Mouse (Mus musculus) megakaryocyte progenitor cell, adult 5-6 weeks (primary cell): ENCODE measurements at regions not wholly inside any gene's neighbourhood (a gene's known extent, or its start where the extent isn't known, plus 50 kb on each side); places are given as distances from the start of the nearest gene placed in this dataset.

Experiments used
- ATAC-seq: replicated peaks from 2 replicates; pipeline ENCODE4 v1.8.0; 2016; ENCODE audit warnings: mild to moderate bottlenecking, moderate TSS enrichment, inconsistent platforms; ENCODE audit not compliant: poor library complexity

DNA sequence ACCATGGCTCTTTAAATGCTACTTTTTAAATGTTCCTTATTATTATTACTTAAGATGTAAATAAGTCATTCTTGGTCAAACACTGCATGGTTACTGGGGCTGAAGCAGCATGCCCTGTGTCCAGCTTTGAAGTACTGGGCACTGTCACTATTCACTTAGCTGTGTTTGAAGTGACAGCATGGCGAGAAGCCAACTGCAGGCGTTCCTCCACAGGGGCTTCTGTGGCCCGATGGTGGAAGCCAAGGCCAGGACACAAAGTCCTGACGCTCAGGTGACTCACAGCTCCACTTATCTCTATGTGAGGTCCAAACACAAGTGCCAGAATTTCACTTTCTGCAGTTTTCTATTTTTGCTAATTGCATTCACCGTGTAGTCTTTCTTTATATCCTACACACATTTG is 65.3 kb downstream of the Cdca7 start:
- no peak for ATAC-seq

DNA sequence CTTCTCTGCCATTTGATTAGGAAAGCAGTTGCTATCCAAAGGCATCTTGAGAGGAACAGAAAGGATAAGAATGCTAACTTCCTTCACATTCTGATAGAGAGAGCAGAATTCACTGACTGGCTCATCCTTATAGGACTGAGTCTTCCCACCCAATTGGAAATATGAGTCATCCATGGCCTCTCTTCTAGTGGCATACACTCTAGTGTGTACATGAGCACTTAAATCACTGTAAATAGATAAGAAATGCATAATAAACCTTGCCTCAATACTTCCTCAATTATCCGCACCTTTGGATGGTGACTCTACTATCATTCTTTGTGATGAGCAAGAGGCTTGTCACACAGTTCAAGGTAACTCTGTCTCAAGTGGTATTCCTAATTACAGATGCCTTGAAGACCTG is 69.5 kb downstream of the Cdca7 start:
- no peak for ATAC-seq

- no peak for ATAC-seq
These were observed 70.5 kb downstream of the Cdca7 start for GRCm38 (mm10) chr2:72546476-72546875.

DNA sequence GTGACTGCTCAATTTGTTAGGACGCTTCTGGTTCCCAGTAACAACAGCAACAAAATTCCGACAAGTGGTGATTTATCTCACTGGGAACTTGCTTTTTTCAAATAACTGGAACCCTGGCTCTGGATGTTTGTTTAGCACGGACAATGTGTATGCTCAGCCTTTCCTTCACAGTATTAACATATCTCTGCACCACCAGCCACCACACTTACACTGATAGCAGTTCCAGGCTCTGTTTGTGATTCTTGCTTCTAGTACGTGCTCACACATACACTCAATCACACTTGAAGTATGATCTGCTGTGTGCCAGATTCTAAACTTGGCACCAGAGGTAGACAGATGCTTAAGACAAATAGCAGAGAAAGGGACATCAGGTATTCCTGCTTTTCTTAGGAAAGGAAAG is 71.0 kb downstream of the Cdca7 start:
- no peak for ATAC-seq

DNA sequence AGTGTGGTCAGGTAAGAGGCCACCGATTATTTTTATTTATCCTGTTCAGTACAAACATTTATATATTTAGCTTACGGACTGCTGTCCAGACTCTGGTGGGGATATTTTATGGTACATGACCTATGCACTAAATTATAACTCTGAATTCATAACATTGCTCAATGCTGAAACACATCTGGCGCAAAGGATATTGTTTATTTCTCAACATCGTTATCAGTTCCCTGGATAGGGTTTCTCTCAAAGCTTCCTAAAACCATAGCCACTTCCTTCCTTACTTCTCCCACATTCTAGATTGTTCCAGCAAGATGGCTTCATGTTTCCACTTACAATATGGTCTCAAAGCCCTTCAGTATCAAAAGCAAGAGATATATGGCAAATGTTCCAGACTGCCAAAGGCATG is 75.3 kb downstream of the Cdca7 start:
- 0 out of 2 replicates have a peak, but pooled peaks have one; percentile 46 for ATAC-seq

GRCm38 (mm10) chr2:72554603-72555002 is 78.6 kb downstream of the Cdca7 start:
- ATAC-seq: no peak

DNA sequence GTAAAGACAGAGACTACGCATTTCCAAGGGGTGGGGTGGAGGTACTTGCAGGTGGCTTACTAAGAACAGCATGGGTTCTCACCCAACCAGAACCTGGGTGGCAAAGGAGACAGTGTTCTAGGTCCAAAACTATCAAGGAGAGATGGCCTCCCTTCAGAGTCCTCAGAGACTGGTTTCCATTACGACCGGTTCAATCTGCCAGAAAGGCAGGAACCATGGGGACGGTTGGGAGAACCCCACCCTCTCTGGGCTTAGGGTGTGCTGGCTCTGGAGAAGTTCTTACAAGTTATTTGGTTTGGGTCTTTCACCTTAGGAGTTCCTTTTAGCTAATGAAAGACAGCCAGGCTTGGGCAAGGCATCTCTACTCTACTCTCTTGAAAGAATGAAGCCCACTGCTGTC is 79.2 kb downstream of the Cdca7 start:
- no peak for ATAC-seq

DNA sequence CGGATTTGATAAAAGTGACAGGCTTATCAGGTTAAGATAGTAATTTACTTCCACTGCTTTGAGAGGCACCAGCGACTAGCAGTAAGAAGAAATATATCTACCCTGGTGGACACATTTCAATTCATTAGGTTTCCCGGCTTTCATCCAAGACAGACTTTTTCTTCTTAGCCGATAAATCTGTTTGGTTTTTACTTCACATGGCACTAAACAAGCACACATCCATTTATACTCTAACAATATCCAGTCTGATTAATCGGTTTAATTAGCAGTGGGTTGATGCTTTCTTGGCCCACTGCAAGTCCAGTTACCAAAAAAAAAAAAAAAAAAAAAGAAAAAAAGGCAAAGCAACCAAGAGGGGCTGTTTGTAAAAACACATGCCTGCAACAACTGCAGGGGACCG is 79.6 kb downstream of the Cdca7 start:
- no peak for ATAC-seq

DNA sequence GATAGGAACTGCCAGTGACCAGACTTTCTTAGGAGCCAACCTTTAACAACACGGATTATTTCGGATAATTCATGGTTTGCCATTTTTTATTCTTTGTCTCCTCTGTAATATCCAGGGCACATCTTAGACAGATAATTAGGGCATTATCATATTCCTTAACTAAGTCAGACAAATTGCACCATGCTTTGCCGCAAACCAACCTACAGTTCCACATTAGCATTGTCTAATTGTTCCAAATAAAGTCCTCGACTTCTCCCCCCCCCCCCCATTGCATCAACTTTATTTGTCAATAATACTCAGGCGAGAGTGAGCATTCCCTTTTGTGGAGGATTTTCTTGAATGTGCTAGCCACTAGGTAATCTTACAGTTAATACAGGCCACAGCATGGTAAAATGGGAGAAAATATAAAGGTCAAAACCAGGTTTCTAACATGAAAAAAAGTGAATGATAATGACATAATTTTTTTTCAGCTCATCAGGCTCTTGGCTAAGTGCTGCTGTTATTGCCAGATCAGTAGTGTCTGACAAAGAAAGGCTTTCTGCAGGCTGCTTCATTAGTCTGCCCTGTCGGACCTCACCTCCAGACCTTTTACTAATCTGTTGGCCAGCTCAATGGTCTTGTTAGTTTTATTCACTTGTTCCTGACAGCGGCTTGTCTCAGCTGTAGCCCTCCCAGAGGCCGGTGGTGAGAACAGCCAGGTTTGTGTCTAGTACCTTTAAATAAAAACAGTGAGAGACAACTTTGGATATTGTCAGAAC is 80.3 kb downstream of the Cdca7 start:
- no peak for ATAC-seq

DNA sequence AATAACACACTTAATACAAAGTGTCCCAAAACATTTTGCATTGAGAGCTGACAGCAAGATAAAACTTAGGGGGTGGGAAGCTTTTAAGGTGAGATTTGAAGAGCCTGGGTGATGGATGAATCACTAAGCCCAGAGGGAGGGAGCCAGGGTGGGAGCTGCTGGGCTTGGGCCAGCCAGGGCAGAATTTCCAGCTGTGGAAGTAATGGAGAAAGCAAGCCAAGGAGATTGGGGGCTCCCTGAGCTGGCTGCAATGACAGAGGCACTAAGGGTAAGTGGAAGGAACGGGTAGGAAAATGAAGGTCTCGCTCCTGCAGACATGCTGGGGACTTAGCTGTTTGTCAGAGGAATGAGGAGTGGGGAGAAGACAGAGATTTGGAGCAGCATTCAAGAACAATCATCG is 81.2 kb downstream of the Cdca7 start:
- no peak for ATAC-seq

DNA sequence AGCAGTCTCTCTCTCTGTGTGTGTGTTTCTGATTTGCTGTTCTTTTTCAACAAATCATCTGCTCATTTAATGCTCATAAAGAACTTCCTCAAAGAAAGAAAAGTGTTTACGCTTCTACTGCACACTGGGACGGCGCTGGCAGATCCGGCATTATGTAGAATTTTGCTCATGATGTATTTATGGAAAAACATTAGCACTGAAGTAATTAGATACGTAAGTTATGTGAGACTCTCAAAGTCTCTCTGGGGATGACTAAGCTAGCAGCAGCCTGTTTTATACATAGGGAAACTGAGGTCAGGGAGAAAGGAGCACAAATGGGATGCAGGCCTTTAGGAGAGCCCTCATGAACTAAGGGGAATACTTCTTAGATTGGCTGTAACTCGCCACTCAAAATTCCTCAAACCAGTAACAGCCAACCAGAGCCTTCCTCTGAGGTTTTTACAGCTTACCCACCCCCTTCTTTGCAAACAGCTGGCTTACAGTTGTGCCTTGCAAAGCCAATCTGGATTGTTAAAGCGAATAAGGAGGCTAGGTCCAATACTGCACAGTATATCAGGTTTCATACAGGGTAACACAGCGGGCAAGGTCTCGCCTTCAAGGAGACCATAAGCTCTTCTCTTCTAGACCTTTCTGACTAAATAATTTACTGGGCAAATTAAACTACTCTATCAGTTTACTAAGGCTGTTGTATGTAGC is 81.8 kb downstream of the Cdca7 start:
- ATAC-seq: no peak

DNA sequence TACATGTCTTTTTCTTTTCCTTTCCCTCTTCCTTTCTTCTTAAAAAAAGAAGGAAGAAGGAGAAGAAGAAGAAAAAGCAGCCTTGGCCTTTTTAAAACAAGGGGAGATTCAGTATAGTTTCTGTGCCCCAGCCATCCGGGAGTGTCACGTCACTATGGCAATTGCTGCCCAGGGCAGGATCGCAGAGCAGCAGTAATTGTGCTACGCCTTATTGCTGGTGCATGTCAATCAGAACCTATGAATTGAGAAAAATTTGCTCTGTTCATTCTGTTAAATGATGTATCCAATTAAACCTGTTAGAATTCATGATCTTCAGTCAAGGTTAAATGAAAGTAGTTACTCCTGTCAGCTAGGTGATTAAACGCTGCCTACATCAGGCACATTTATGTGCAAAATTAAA is 85.4 kb downstream of the Cdca7 start:
- ATAC-seq: no peak

- peak; percentile 79 for ATAC-seq
These were observed 102.4 kb downstream of the Cdca7 start for GRCm38 (mm10) chr2:72578322-72578721.

- no peak for ATAC-seq
These were observed 105.2 kb downstream of the Cdca7 start for GRCm38 (mm10) chr2:72581136-72581535.

GRCm38 (mm10) chr2:72588814-72589213 is 112.9 kb downstream of the Cdca7 start:
- no peak for ATAC-seq

DNA sequence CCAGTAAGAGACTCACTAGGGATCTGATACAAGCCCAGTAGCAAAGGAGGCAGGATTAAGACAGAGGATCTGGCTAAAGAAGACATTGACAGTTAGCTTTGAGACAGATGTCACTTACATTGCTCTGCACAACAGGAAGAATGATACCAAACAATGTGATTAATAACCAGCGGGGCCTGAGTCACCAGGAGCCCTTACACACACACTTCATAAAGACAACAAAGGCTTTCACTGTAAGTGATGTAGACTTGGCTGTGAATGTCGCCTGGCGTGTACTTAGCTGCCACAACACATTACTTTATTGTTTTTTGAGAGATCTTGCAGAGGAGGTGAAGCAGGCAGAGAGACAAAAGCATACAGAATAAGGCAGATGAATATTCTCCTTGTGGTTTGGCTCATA is 116.1 kb downstream of the Cdca7 start:
- ATAC-seq: no peak

- 0 out of 2 replicates have a peak, but pooled peaks have one; percentile 34 for ATAC-seq
These were observed 121.3 kb downstream of the Cdca7 start for GRCm38 (mm10) chr2:72596994-72597925.

- ATAC-seq: no peak
These were observed 122.0 kb downstream of the Cdca7 start for GRCm38 (mm10) chr2:72597941-72598340.

DNA sequence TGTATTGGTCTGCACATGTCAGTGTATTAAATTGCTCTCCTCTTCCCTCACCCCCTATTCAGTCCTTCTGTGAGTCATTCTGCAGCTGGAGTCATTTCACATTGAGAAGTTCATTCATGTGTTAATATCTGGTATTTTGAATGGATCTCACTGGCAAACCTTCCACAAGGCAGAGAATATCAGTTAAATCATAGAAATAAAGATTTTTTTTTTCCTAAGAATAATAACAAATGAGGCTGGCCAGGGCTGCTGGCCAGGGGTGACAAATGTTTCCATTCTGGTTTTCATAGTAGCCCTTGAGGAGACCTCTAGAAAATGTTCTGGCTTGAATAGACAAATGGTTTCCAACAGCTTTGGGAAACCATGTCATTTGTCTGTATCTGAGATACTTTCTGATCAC is 124.8 kb downstream of the Cdca7 start:
- ATAC-seq: no peak

DNA sequence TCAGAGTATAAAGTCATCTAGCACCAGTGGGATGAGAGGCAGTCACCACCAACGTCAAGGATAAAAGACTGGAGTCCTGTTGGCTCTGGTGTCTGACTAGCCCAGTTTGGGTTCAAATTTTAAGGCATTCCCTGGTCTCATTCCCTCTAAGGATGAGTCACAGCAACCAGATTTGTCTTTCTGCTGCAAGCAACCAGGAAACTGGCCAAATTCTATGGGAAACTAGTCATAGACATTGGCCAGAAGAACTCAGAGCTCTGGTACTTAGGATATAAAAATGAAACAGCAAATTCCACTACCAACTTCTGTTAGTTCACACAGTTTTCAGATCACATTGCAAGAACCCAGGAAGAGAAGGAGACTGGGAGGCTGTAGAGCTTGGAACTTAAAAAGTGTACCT is 126.2 kb downstream of the Cdca7 start:
- ATAC-seq: no peak

DNA sequence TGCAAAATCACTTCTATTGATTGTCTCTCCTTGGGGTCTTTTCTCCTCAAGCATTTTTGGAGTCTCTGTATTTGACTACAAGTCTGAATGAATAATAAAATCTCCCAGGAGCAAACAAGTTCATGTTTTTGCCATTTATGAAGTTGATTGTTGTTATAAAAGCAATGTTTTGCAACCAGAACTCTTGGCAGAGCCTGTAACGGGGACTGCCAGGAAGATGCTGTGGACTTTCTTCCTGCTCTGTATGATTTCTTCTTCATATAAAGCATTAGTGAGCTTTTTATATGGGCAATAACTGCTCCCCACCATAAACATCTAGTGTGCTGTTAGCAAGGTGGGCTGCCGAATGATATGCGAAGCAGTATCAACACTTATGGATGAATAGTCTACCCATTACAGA is 136.3 kb downstream of the Cdca7 start:
- no peak for ATAC-seq

- ATAC-seq: no peak
These were observed 138.3 kb downstream of the Cdca7 start for GRCm38 (mm10) chr2:72614256-72614655.
